Mouse (Mus musculus): Measurements from ENCODE around the gene Lrig2. TPM values are rescaled to one million over a fixed set of nuclear protein-coding genes. Genes with fewer than 3 reads are reported as not detected.

The Lrig2 gene
- polyA plus RNA-seq (2012; rRNA removed), result 15.0 and 17.2 TPM in 2 replicates
- polyA plus RNA-seq (2014; fragmentation: Nextera tagmentation; extraction: Ambion mirVana), result 20.2 and 28.6 TPM in 2 replicates

- H3K4me2 ChIP-seq (replicated peaks; ENCODE audit: low read depth, low read length, severe bottlenecking), result peak within 1 kb of the TSS; percentile 68
- H3K9ac ChIP-seq (ENCODE audit: low read depth, low read length, severe bottlenecking), result peak within 1 kb of the TSS; percentile 80
- WGBS, result under 1% methylated on average over 67 of the region's 71 CpGs
- TF ChIP-seq POLR2A (IDR thresholded peaks at IDR 0.05; ENCODE audit: borderline replicate concordance, extremely low read depth, insufficient read depth, insufficient read length), result 0 out of 2 replicates have a peak, but pooled peaks have one; percentile 31
- H3K27me3 ChIP-seq (ENCODE audit: control insufficient read depth, insufficient read depth, low read length), result no peaks in the 10 kb centered on the region
- peak within 1 kb of the TSS; percentile 92 for H3K27ac ChIP-seq (replicated peaks; ENCODE audit: low read depth, low read length)
- peaks cover 13% of the 10 kb centered on the region; the same call in 1 of the 2 replicates for H3K4me1 ChIP-seq (ENCODE audit: control insufficient read depth, insufficient read depth, low read length)
- peak; percentile 99 for DNase-seq (ENCODE audit: low spot score)
- H3K9me3 ChIP-seq (ENCODE audit: control insufficient read depth, low read length), result no peaks in the 10 kb centered on the region
- H3K36me3 ChIP-seq (ENCODE audit: control insufficient read depth, insufficient read depth, low read length), result no peaks in the 10 kb centered on the region
- peak; percentile 99 for ATAC-seq (ENCODE audit: low FRiP score, low read depth)
- H3K4me3 ChIP-seq (replicated peaks; ENCODE audit: low read length), result peak within 1 kb of the TSS; percentile 88
Observed at GRCm38 (mm10) chr3:104511538-104512423, at the start of gene Lrig2. Lrig2 (minus strand) TSS chr3:104511918.

GRCm38 (mm10) chr3:104556624-104557023 lies 44.9 kb upstream of the Lrig2 start:
- Histone ChIP-seq H3K9me3 (ENCODE audit: control insufficient read depth, low read length) (no peaks in the 10 kb centered on the region), H3K9ac (ENCODE audit: low read depth, low read length, severe bottlenecking) (no peak overlapping the region), H3K4me2 (replicated peaks; ENCODE audit: low read depth, low read length, severe bottlenecking) (no peak overlapping the region), H3K36me3 (ENCODE audit: control insufficient read depth, insufficient read depth, low read length) (no peaks in the 10 kb centered on the region), H3K27ac (replicated peaks; ENCODE audit: low read depth, low read length) (no peak overlapping the region), H3K4me1 (ENCODE audit: control insufficient read depth, insufficient read depth, low read length) (no peaks in the 10 kb centered on the region), H3K4me3 (replicated peaks; ENCODE audit: low read length) (no peak overlapping the region), H3K27me3 (ENCODE audit: control insufficient read depth, insufficient read depth, low read length) (no peaks in the 10 kb centered on the region)
- DNase-seq (ENCODE audit: low spot score) (no peak), ATAC-seq (ENCODE audit: low FRiP score, low read depth) (no peak)
- no peak for TF ChIP-seq POLR2A (IDR thresholded peaks at IDR 0.05; ENCODE audit: borderline replicate concordance, extremely low read depth, insufficient read depth, insufficient read length)
- 87% methylated on average over 1 of the region's 1 CpGs for WGBS

DNA sequence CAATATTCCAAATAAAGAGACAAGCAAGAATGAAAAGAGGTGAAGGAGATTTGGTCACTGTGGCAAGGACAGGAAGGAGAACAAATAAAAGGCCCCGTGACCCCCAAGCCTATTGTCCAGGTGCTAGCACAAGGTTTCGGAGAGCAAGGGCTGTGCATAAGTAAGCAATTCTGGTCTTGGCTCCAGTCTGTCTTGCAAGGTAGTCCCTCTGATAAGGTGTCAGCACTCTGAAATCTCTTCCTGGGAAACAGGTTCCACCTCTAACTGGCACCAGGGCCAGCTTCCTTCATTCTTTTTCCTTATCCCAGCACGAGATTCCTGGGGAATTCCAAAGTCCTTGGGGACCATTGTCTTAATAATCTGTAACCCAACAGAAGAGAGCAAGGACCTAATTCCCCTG lies 38.9 kb upstream of the Lrig2 start:
- H3K9me3 ChIP-seq (ENCODE audit: control insufficient read depth, low read length), result no peaks in the 10 kb centered on the region
- H3K9ac ChIP-seq (ENCODE audit: low read depth, low read length, severe bottlenecking), result no peak overlapping the region

DNA sequence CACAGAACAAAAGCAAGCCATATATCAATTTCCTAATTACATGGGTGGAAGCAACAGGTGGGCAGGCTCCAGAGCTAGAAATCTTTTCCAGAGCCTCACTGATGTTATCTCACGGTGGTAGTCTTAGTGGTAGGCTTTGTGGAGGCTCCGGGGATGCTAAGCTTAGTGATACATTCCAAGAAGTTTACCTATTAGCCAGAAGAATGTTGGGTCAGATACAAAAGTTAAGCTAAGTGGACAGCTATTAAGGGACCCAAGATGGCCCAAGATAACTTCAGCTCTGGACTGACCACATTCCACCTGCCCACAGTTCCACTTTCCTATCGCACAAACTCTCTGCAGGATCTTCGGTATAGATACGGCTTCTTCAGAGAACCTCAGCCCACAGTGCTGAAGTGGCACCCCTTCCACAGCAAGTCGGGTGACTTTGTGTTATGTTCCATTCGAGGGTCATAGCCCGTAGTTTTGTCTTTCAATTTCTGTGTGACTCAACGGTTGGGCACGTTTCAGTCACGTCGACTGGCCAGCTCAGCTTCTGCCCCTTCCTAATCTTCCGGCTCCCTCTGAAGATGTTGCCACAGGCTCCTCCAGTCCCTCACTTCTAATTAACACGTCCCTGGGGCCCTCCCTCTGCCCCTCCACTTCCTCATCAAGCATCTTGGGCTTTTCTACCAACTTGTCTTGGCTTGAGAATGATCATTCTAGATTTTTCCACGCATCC lies 36.8 kb upstream of the Lrig2 start:
- no peaks in the 10 kb centered on the region for H3K9me3 ChIP-seq (ENCODE audit: control insufficient read depth, low read length)
- no peak for TF ChIP-seq POLR2A (IDR thresholded peaks at IDR 0.05; ENCODE audit: borderline replicate concordance, extremely low read depth, insufficient read depth, insufficient read length)
- H3K4me2 ChIP-seq (replicated peaks; ENCODE audit: low read depth, low read length, severe bottlenecking), result no peak overlapping the region
- no peak for DNase-seq (ENCODE audit: low spot score)
- no peaks in the 10 kb centered on the region for H3K27me3 ChIP-seq (ENCODE audit: control insufficient read depth, insufficient read depth, low read length)
- no peak for ATAC-seq (ENCODE audit: low FRiP score, low read depth)
- no peaks in the 10 kb centered on the region for H3K36me3 ChIP-seq (ENCODE audit: control insufficient read depth, insufficient read depth, low read length)
- no peak overlapping the region for H3K9ac ChIP-seq (ENCODE audit: low read depth, low read length, severe bottlenecking)
- no peaks in the 10 kb centered on the region for H3K4me1 ChIP-seq (ENCODE audit: control insufficient read depth, insufficient read depth, low read length)
- WGBS, result 66% methylated on average over 15 of the region's 15 CpGs
- no peak overlapping the region for H3K4me3 ChIP-seq (replicated peaks; ENCODE audit: low read length)
- H3K27ac ChIP-seq (replicated peaks; ENCODE audit: low read depth, low read length), result no peak overlapping the region

More for the DNA sequence above, 38.9 kb upstream of the Lrig2 start:
- no peak overlapping the region for H3K27ac ChIP-seq (replicated peaks; ENCODE audit: low read depth, low read length)
- H3K4me2 ChIP-seq (replicated peaks; ENCODE audit: low read depth, low read length, severe bottlenecking), result no peak overlapping the region
- no peak for ATAC-seq (ENCODE audit: low FRiP score, low read depth)
- 57% methylated on average over 3 of the region's 3 CpGs for WGBS
- H3K4me1 ChIP-seq (ENCODE audit: control insufficient read depth, insufficient read depth, low read length), result no peaks in the 10 kb centered on the region
- H3K4me3 ChIP-seq (replicated peaks; ENCODE audit: low read length), result no peak overlapping the region
- H3K36me3 ChIP-seq (ENCODE audit: control insufficient read depth, insufficient read depth, low read length), result no peaks in the 10 kb centered on the region
- no peak for DNase-seq (ENCODE audit: low spot score)
- no peak for TF ChIP-seq POLR2A (IDR thresholded peaks at IDR 0.05; ENCODE audit: borderline replicate concordance, extremely low read depth, insufficient read depth, insufficient read length)
- no peaks in the 10 kb centered on the region for H3K27me3 ChIP-seq (ENCODE audit: control insufficient read depth, insufficient read depth, low read length)

DNA sequence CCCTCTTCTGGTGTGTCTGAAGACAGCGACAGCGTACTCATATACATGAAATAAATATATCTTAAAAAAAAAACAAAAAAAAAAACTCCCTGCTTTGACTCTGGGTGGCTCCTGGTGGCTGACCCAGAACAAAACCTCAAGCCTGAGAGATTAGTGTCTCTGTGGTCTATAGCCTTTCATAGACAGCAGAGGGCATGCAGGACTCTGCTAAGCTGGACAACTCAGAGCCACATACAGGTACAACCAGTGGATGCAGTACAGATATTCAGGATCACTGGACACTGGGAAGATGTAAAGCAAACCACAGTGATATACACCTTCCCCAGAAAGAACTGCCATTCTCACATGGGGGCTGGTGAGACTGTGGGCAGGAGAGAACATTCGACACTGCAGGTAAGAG lies 32.1 kb upstream of the Lrig2 start:
- Histone ChIP-seq H3K4me2 (replicated peaks; ENCODE audit: low read depth, low read length, severe bottlenecking) (no peak overlapping the region), H3K27ac (replicated peaks; ENCODE audit: low read depth, low read length) (no peak overlapping the region), H3K27me3 (ENCODE audit: control insufficient read depth, insufficient read depth, low read length) (no peaks in the 10 kb centered on the region), H3K36me3 (ENCODE audit: control insufficient read depth, insufficient read depth, low read length) (no peaks in the 10 kb centered on the region), H3K9me3 (ENCODE audit: control insufficient read depth, low read length) (no peaks in the 10 kb centered on the region), H3K4me1 (ENCODE audit: control insufficient read depth, insufficient read depth, low read length) (peaks cover 16% of the 10 kb centered on the region), H3K9ac (ENCODE audit: low read depth, low read length, severe bottlenecking) (no peak overlapping the region), H3K4me3 (replicated peaks; ENCODE audit: low read length) (no peak overlapping the region)
- WGBS, result 94% methylated on average over 3 of the region's 3 CpGs
- no peak for TF ChIP-seq POLR2A (IDR thresholded peaks at IDR 0.05; ENCODE audit: borderline replicate concordance, extremely low read depth, insufficient read depth, insufficient read length)
- DNase-seq (ENCODE audit: low spot score) (no peak), ATAC-seq (ENCODE audit: low FRiP score, low read depth) (no peak)

Data from limb, embryonic 14.5 days (tissue).